Mouse (Mus musculus): Measurements from ENCODE around the gene Bad.

Gene Bad

DNA sequence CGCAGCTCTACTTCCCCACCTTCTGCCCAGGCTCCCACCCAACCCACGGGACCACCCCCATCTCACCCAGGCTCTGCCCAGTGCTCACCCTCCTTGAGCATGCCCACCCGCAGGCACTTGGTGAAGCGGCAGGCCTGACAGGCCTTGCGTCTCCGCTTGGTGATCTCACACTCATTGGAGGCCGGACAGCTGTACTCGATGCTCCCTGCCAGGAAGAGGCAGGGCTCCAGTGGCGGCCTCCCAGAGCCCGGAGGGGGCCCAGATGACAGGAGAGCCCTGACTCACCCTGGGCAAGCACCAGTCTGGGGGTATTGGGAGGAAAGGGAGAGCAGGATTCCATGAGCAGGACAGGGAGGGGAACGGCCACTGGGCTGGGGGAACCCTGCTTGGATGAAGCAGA, 27.7 kb upstream of the Bad start:
- ATAC-seq (ENCODE audit: insufficient number of reproducible peaks, low FRiP score, low TSS enrichment) = no peak

- no peak for ATAC-seq (ENCODE audit: insufficient number of reproducible peaks, low FRiP score, low TSS enrichment)
Observed at GRCm38 (mm10) chr19:6914540-6914939, 27.1 kb upstream of the Bad start.

DNA sequence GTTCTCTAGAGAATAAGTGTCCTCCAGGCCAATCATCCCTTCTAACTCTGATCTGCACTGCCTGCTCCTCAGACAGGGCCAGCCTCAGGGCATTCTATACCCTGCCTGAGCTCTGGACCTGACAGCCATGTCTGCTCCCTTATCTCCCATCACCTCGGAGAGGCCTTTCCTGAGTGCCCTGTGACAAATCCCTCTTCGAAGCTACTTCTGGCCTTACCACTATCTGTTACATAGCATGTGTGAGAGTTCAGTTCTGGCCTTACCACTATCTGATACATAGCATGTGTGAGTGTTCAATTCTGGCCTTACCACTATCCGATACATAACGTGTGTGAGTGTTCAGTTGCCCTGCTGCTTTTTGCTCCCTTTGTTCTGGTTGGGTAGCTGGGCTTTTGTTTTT, 26.4 kb upstream of the Bad start:
- ATAC-seq (ENCODE audit: insufficient number of reproducible peaks, low FRiP score, low TSS enrichment) = no peak

GRCm38 (mm10) chr19:6916496-6916895, 25.2 kb upstream of the Bad start:
- ATAC-seq (ENCODE audit: insufficient number of reproducible peaks, low FRiP score, low TSS enrichment) = no peak

GRCm38 (mm10) chr19:6918321-6918720, 23.3 kb upstream of the Bad start:
- ATAC-seq (ENCODE audit: insufficient number of reproducible peaks, low FRiP score, low TSS enrichment) = no peak

DNA sequence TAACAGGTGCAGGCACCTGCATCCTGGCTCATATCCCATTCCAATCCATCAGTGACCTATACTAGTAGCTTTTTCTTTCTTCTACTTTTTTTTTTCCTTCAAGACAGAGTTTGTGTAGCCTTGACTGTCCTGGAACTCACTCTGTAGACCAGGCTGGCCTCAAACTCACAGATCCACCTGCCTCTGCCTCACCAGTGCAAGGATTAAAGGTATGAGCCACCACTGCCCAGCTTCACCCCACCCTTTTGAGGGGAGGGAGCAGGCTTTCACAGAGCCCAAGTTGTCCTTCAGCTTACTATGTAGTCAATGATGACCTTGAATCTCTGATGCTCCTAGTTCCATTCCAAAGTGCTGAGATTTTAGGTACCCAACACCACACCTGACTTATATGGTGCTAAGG, 22.2 kb upstream of the Bad start:
- ATAC-seq (ENCODE audit: insufficient number of reproducible peaks, low FRiP score, low TSS enrichment) = no peak

- ATAC-seq (ENCODE audit: insufficient number of reproducible peaks, low FRiP score, low TSS enrichment) = 0 out of 2 replicates have a peak, but pooled peaks have one; percentile 23
Observed at GRCm38 (mm10) chr19:6919876-6920740, 21.6 kb upstream of the Bad start.

DNA sequence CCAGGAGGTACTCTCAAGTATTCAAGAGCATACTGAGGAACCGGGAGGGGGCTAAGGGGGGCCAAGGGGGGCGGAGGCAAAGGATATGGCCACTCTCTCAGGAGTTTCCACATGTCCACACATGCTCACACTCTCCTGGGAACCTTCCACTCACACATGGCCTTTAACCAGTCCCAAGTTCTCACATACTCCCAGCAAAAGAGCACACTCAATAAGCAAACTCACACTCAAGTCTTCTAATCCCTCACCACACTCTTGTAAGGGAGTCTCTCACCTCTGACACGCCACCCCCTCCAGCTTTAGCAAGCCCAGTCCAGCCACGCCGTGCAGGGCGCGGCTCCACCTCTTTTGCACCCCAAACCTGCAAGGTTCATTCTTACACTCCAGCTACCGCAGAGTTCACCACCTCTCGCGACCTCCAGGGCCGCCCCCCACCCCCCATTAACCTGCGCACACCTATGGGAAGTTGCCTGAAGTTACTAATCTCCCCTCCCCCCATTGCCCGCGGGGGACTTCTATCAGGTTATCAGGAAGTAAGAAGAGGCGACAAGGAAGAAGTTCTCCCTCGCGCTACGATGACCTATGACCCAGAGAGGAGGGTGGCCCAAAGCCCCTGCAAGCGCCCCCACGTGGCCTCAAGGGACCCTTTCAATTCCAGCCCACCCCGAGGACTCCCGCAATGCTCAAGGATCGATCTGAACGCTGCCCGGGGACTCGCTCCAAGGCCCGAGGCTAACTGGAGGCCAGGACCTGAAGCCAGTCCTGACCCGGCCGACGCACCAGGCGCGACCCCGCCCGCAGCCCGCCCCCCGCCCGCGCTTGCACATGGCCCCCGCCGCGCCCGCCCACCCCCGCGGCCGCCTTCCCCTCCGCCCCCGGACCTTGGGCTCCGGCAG, 20.7 kb upstream of the Bad start:
- ATAC-seq (ENCODE audit: insufficient number of reproducible peaks, low FRiP score, low TSS enrichment) = no peak

DNA sequence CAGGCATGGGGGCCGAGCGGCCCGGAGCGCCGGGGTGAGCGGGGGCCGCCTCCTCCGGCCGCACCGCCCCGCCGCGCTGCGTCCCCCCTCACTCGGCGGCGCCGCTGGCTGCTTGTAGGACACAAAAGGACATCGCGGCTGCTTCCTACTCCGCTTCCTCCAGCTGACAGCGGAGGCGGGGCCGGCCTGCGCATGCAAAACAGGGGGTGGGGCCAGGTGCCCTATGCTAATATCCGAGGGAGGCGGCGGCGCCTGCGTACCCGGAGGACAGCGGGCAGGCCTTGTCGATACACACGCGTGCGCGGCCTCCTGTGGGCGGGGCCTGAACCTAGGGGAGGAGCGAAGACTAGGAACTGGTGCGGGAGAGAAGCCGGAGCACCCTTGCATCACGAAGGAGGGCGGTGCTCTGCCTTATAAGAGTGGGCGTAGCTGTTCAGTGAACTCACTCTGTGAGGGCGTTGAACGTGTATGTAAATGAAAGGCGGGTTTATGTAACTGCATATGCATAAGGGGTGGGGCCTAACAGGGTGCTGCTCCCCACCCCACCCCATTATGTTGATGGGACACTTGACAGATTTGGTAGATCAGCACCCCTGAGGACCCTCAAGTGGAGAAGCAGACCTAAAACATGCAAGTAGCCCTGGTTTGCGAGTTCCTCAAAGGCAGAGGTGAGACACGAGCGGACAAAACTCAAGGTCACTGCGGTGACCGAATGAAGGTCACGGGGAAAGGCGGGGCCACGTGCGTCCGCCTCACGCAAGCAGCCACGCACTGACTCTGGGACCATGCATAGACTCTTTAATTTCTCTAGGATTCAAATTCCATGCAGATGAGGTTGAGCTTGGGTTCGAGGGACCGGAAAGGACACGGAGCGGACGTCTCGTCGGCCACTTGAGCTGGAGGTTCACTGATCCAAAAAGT, 19.8 kb upstream of the Bad start, which contains the start of gene Esrra:
TSS of gene Esrra (minus strand) at position 167 of the 921 bp plus-strand sequence.
- peak; percentile 88 for ATAC-seq (ENCODE audit: insufficient number of reproducible peaks, low FRiP score, low TSS enrichment)

DNA sequence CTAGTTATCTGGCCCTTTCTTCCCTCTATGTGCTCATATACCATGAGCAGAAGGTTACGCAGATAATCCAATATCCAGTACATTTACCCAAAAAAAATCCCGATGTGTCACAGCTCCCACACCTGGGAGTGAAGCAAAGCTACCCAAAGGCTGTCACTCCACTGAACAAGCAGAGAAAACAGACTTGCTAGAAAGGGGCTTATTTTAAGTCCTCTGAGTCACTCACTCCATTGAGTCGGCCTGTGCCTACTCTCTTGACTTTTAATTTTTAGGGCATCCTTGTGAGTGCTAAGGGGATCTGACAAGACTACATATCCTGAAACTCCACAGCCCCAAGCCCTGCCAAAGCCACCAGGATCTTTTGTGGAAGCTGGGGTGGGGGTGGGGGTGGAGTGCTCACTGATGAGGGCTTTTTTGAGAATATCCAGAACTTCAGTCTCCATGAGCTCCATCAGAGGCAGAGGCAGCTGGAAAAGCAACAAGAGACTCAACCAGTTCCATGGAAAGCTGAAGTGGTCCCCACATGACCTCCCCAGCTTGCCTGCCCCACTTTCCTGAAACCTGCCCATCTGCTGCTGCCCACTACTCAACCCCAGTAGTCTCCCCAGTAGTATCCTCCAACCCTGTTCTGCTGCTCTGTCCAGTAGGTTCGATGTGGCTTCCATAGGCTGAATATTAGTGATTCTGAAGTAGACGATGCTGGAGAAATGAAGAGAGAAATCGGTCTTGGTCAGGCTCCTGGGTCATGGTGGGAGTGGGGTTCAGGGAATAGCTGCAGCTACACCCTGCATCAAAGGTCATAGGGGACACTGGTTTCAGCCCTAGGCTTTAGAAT, 18.5 kb upstream of the Bad start:
- no peak for ATAC-seq (ENCODE audit: insufficient number of reproducible peaks, low FRiP score, low TSS enrichment)

GRCm38 (mm10) chr19:6924461-6925306, 17.0 kb upstream of the Bad start:
- ATAC-seq (ENCODE audit: insufficient number of reproducible peaks, low FRiP score, low TSS enrichment) = no peak

- ATAC-seq (ENCODE audit: insufficient number of reproducible peaks, low FRiP score, low TSS enrichment) = no peak
Observed at GRCm38 (mm10) chr19:6925307-6925573, 16.4 kb upstream of the Bad start, which contains the start of gene Catsperz. Catsperz (minus strand) TSS chr19:6925380.

- no peak for ATAC-seq (ENCODE audit: insufficient number of reproducible peaks, low FRiP score, low TSS enrichment)
Observed at GRCm38 (mm10) chr19:6925611-6926329, 15.9 kb upstream of the Bad start.

- no peak for ATAC-seq (ENCODE audit: insufficient number of reproducible peaks, low FRiP score, low TSS enrichment)
Observed at GRCm38 (mm10) chr19:6926559-6927255, 15.0 kb upstream of the Bad start.

DNA sequence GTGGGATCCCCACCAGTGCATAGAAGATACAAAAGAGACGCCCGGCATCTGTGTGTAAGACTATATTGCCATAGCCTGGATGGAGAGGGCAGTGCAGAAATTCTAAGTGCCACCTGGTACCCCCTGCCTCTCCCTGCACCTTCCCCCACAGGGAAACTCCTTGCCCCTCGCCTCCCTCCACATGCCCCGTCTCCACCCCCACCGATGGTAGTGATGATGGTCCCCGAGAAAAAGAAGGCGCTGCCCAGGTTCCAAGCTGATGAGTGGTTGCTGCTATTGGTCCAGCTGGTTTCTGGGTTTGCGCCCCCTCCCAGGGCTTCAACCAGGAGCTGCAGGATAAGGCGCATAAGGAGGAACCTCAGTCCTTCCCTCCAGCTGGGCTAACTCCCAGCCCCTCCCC, 13.6 kb upstream of the Bad start:
- no peak for ATAC-seq (ENCODE audit: insufficient number of reproducible peaks, low FRiP score, low TSS enrichment)

GRCm38 (mm10) chr19:6931002-6931401, 10.7 kb upstream of the Bad start:
- no peak for ATAC-seq (ENCODE audit: insufficient number of reproducible peaks, low FRiP score, low TSS enrichment)

DNA sequence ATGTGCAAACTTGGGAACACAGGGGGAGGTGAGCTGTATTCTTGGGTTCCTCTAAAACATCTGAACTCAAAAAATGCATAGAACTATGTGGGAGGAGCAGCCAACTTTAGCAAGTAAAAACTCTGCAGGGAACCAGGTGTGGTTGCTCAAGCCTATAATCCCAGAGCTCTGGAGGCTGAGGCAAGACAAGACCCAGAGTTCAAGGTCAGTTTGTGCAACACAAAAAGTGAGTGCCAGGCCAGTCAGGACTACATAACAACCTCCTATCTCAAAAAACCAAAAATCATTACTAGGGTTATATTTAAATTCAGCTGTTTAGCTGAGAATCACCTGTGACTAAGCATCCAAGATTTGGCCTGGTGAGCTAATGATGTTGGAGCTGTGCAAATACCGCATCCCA, 9.6 kb upstream of the Bad start:
- no peak for ATAC-seq (ENCODE audit: insufficient number of reproducible peaks, low FRiP score, low TSS enrichment)

GRCm38 (mm10) chr19:6933102-6933435, 8.6 kb upstream of the Bad start:
- no peak for ATAC-seq (ENCODE audit: insufficient number of reproducible peaks, low FRiP score, low TSS enrichment)
